Mouse (Mus musculus) embryonic facial prominence, embryonic 13.5 days (tissue): ENCODE measurements around the gene Axl. TPM values are rescaled to one million over a fixed set of nuclear protein-coding genes. Genes with fewer than 3 reads are reported as not detected.
A peak's percentile ranks its signal among the peaks of the same experiment; 100 is the strongest.

Experiments
- ATAC-seq: fragments of 200-750 bp; cut with Nextera tagmentation; 2 replicates; pipeline ENCODE4 v1.8.0; 2017; ENCODE audit warnings: low read depth; ENCODE audit not compliant: insufficient number of reproducible peaks, insufficient read depth, low FRiP score, low TSS enrichment
- H3K27ac ChIP-seq: fragments of 300-500 bp; sonication (generic); 2 replicates; pipeline ENCODE4 v1.5.1; 2015; ENCODE audit warnings: moderate library complexity, mild to moderate bottlenecking, inconsistent platforms
- H3K27me3 ChIP-seq: fragments of 300-500 bp; sonication (generic); 2 replicates; pipeline ENCODE4 v1.6.1; 2015; ENCODE audit warnings: mild to moderate bottlenecking, inconsistent platforms
- H3K36me3 ChIP-seq: fragments of 300-500 bp; sonication (generic); 2 replicates; pipeline ENCODE4 v1.6.1; 2015; ENCODE audit warnings: mild to moderate bottlenecking, inconsistent platforms
- H3K4me1 ChIP-seq: fragments of 300-500 bp; sonication (generic); 2 replicates; pipeline ENCODE4 v1.6.1; 2015; ENCODE audit warnings: inconsistent platforms
- H3K4me2 ChIP-seq: fragments of 300-500 bp; sonication (generic); 2 replicates; pipeline ENCODE4 v1.6.1; 2015; ENCODE audit warnings: moderate library complexity, mild to moderate bottlenecking, inconsistent platforms
- H3K4me3 ChIP-seq: fragments of 300-500 bp; sonication (generic); 2 replicates; pipeline ENCODE4 v1.5.1; 2015; ENCODE audit warnings: mild to moderate bottlenecking, inconsistent platforms
- H3K9ac ChIP-seq: fragments of 300-500 bp; sonication (generic); 2 replicates; pipeline ENCODE4 v1.6.1; 2015; ENCODE audit warnings: mild to moderate bottlenecking, inconsistent platforms
- H3K9me3 ChIP-seq: fragments of 300-500 bp; sonication (generic); 2 replicates; pipeline ENCODE4 v1.6.1; 2016; ENCODE audit warnings: inconsistent platforms
- WGBS: fragments of 180-500 bp; shearing (Covaris S2); methylation state at CpG from one replicate; pipeline ENCODE4 v1.1.7; 2015; ENCODE audit warnings: mixed read lengths; 5-methylcytosine and 5-hydroxymethylcytosine counted together
- microRNA-seq: library from miRNA; unstranded; fragments of <30 nt; microRNA quantifications from one replicate; pipeline ENCODE4, GENCODE M21; 2016
- polyA plus RNA-seq: library from polyadenylated mRNA; unstranded; fragments of >200 nt; fragmentation: Nextera tagmentation; extraction: Ambion mirVana; gene quantifications from 2 replicates; pipeline ENCODE4 v1.2.1, GENCODE M21; 2015

The Axl gene
- polyA plus RNA-seq, 1 experiment from 2014 or later = 80.8 TPM

DNA sequence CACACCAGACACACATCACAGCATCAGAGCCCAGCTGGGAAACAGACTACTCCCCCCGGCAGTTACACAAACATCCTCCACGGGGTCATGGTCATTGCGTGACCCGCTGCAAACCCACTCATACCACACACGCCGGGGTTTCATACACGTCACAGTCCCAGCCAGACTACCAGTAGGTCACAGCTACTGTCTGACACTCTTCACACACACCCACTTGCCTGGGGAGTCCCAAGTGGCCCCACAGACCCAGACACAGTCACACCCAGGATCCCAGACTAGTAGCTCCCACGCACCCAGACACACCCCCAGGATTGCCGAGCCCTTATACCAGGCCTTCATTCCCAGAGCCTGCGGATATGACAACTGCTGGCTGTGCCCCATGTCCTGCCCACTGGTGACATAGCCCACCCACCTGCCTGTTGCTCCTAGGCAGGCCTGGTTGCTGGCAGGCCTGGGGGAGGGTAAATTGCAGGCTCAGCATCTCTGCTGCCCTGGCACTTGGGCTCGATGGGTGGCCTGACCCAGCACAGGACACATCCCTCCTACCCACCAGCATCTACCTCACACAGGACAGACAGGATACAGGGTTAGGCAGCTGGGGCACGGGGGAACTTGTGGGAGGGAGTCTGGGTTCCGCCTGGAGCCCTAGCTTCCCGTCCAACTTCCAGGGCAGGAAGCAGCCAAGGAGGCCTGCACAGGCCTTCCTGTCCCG, 80.8 kb downstream of the Axl start:
- Histone ChIP-seq H3K27ac (peak overlapping the region; percentile 80), H3K9me3 (no peaks in the 10 kb centered on the region), H3K4me2 (no peak overlapping the region), H3K4me1 (peaks cover 55% of the 10 kb centered on the region), H3K36me3 (peaks cover 7% of the 10 kb centered on the region; the same call in 1 of the 2 replicates), H3K4me3 (no peak overlapping the region), H3K9ac (0 out of 2 replicates have a peak overlapping the region, but pooled peaks have one; percentile 4), H3K27me3 (peaks cover 11% of the 10 kb centered on the region)
- no peak for ATAC-seq
- 50% methylated on average over 15 of the region's 15 CpGs for WGBS

Small RNAs within 50 kb of the gene (microRNA-seq; reads per million reads assigned to microRNA genes)
- gene Gm24865 = not detected

Other genes starting within 250 kb of the Axl start
- gene Ceacam2, start 248.8 kb downstream of the Axl start, polyA plus RNA-seq = 0.15 TPM in 1 of 2 replicates, not detected in the other
- gene Erich4, start 172.8 kb downstream of the Axl start, polyA plus RNA-seq = not detected in 2 replicates
- 36.3 and 37.9 TPM in 2 replicates for gene Dmac2, start 169.3 kb downstream of the Axl start, polyA plus RNA-seq
- 5.9 and 8.3 TPM in 2 replicates for gene B3gnt8, start 162.1 kb downstream of the Axl start, polyA plus RNA-seq
- 59.9 and 60.6 TPM in 2 replicates for gene Bckdha, start 129.7 kb downstream of the Axl start, polyA plus RNA-seq
- gene Exosc5, start 129.5 kb downstream of the Axl start, polyA plus RNA-seq = 72.6 and 86.4 TPM in 2 replicates
- gene Tmem91, start 113.5 kb downstream of the Axl start, polyA plus RNA-seq = 3.4 and 3.8 TPM in 2 replicates
- 25.9 and 26.4 TPM in 2 replicates for gene B9d2, start 107.9 kb downstream of the Axl start, polyA plus RNA-seq
- gene Tgfb1, start 101.7 kb downstream of the Axl start, polyA plus RNA-seq = 3.2 and 3.4 TPM in 2 replicates
- gene Ccdc97, start 69.6 kb downstream of the Axl start, polyA plus RNA-seq = 24.1 and 26.3 TPM in 2 replicates
- 68.4 and 72.9 TPM in 2 replicates for gene Hnrnpul1, start 33.9 kb downstream of the Axl start, polyA plus RNA-seq
- 2.7 and 3.9 TPM in 2 replicates for gene Cyp2s1, start 28.2 kb upstream of the Axl start, polyA plus RNA-seq
- gene Cyp2b10, start 108.9 kb upstream of the Axl start, polyA plus RNA-seq = not detected in 2 replicates